Mouse (Mus musculus) thymus, adult 2 months (tissue): ENCODE measurements around the gene Evi2a. TPM values are rescaled to one million over a fixed set of nuclear protein-coding genes. Genes with fewer than 3 reads are reported as not detected.
A peak's percentile ranks its signal among the peaks of the same experiment; 100 is the strongest.

ENCODE experiments used
- DNase-seq: peaks from one replicate; pipeline ENCODE4 v3.0.0; 2021
- H3K27ac ChIP-seq: fragments of 200-500 bp; 2 replicates; pipeline ENCODE4 v1.5.1; 2012; ENCODE audit warnings: low read length, control low read depth; ENCODE audit not compliant: control insufficient read depth, insufficient read depth
- H3K27me3 ChIP-seq: fragments of 200-500 bp; 2 replicates; pipeline ENCODE4 v1.6.1; 2012; ENCODE audit warnings: mild to moderate bottlenecking, low read length, moderate library complexity, mixed read lengths; ENCODE audit not compliant: control insufficient read depth, insufficient read depth
- H3K36me3 ChIP-seq: fragments of 200-500 bp; 2 replicates; pipeline ENCODE4 v1.6.1; 2012; ENCODE audit warnings: mild to moderate bottlenecking, low read length, moderate library complexity; ENCODE audit not compliant: control insufficient read depth, insufficient read depth
- H3K4me1 ChIP-seq: fragments of 200-500 bp; replicated peaks from 2 replicates; pipeline ENCODE4 v1.6.1; 2012; ENCODE audit warnings: low read length; ENCODE audit not compliant: control insufficient read depth, insufficient read depth
- H3K4me3 ChIP-seq: fragments of 200-500 bp; 2 replicates; pipeline ENCODE4 v1.5.1; 2012; ENCODE audit warnings: mild to moderate bottlenecking, low read length, control low read depth, moderate library complexity; ENCODE audit not compliant: control insufficient read depth, insufficient read depth
- CTCF ChIP-seq: fragments of 200-500 bp; IDR thresholded peaks from 2 replicates; pipeline ENCODE4 v1.5.1; 2012; ENCODE audit warnings: mild to moderate bottlenecking, control low read depth, low read length, moderate library complexity, borderline replicate concordance; ENCODE audit not compliant: control insufficient read depth, poor library complexity, insufficient read depth; ENCODE audit errors: extremely low read depth
- POLR2A ChIP-seq: fragments of 200-500 bp; IDR thresholded peaks from 2 replicates; pipeline ENCODE4 v1.6.1; 2012; ENCODE audit warnings: mild to moderate bottlenecking, low read length, control low read depth, moderate library complexity; ENCODE audit not compliant: control insufficient read depth, poor library complexity, insufficient read depth; ENCODE audit errors: extremely low read depth
- WGBS: fragments of 180-500 bp; shearing (Covaris S2); methylation state at CpG from one replicate; pipeline ENCODE4 v1.1.7; 2018; 5-methylcytosine and 5-hydroxymethylcytosine counted together
- polyA plus RNA-seq: library from polyadenylated mRNA; depleted of rRNA; stranded (reverse); fragments of >200 nt; gene quantifications from 2 replicates; pipeline ENCODE4 v1.2.3, GENCODE M21; 2012; rRNA removed

Evi2a gene
- polyA plus RNA-seq = 12.8 and 16.9 TPM in 2 replicates

GRCm38 (mm10) chr11:79530333-79530761, at the start of gene Evi2a, which contains the start of gene Evi2:
Evi2a (minus strand) TSS chr11:79530609.
Evi2 (minus strand) TSS chr11:79530589.
- WGBS = 6% methylated on average over 7 of the region's 7 CpGs
- peak within 1 kb of the TSS; percentile 75 for H3K27ac ChIP-seq
- TF ChIP-seq POLR2A = no peak
- TF ChIP-seq CTCF = no peak
- peak; percentile 33 for DNase-seq
- H3K36me3 ChIP-seq = no peaks in the 10 kb centered on the region
- H3K27me3 ChIP-seq = no peaks in the 10 kb centered on the region
- H3K4me1 ChIP-seq = peaks cover 23% of the 10 kb centered on the region
- no peak within 1 kb of the TSS for H3K4me3 ChIP-seq

- no peak for TF ChIP-seq CTCF
- TF ChIP-seq POLR2A = no peak
- no peaks in the 10 kb centered on the region for H3K36me3 ChIP-seq
- peak; percentile 86 for DNase-seq
- H3K4me3 ChIP-seq = no peak overlapping the region
- H3K4me1 ChIP-seq = no peaks in the 10 kb centered on the region
- no peak overlapping the region for H3K27ac ChIP-seq
- WGBS = 12% methylated on average over 5 of the region's 5 CpGs
- no peaks in the 10 kb centered on the region for H3K27me3 ChIP-seq
Measured at GRCm38 (mm10) chr11:79577741-79578140, 47.3 kb upstream of the Evi2a start.

DNA sequence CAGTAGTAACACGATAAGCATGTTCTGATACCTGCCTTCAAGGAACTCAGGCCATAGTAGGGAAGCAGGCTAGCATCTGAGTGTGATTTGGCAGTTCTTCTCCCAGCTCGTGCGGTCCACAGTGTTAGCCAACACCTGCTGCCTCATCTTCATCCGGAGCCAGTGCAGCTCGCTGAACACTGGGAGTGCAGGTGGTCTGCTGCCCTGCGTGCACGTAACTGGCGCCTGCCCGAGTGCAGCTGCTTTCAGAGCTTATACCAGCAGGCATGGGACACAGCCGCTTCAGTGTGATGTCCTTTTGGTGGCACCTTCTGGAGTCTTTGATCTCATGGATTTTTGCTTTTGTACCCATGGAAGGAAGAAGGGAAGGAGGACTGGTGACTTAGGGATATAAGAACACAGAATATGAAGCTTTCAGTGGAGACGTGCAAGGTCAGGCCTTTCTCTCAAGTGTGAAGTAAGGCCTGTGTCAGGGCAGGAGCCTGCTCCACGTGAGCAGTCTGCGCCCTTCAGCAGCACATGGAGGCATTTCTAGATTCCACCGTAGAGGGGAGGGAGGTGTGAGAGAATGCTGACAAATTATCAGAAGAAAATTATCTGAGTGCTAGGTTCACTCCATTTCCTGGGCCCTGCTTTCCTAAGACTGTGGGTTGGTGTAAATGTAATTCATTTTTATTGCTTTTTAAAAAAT, 45.1 kb upstream of the Evi2a start:
- WGBS = 88% methylated on average over 14 of the region's 14 CpGs
- no peak for TF ChIP-seq CTCF
- no peak for TF ChIP-seq POLR2A
- no peak for DNase-seq
- H3K36me3 ChIP-seq = no peaks in the 10 kb centered on the region
- no peaks in the 10 kb centered on the region for H3K27me3 ChIP-seq
- no peak overlapping the region for H3K27ac ChIP-seq
- no peak overlapping the region for H3K4me3 ChIP-seq
- H3K4me1 ChIP-seq = no peaks in the 10 kb centered on the region

DNA sequence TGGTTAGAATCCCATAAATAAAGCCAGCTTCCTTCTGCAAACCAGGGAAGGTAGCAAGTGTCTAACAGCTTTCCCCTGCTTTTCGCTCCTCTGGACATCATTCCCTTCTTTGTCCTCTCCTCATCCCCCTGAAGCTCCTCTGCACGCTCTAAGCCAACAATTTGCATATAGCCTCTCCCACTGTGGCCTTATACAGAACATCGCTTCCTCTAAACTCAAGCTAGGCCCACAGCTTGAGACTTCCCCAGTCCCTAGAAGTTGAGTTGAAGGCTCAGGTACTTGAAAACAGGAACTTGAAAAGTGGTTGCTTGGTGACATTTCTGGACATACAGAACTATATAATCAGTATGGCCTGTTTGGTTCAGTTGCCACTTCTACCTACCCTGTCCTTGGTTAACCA, 43.4 kb upstream of the Evi2a start:
- H3K4me3 ChIP-seq = no peak overlapping the region
- TF ChIP-seq CTCF (no peak), POLR2A (no peak)
- WGBS = 80% methylated on average over 3 of the region's 3 CpGs
- H3K4me1 ChIP-seq = no peaks in the 10 kb centered on the region
- no peak overlapping the region for H3K27ac ChIP-seq
- DNase-seq = no peak
- H3K27me3 ChIP-seq = no peaks in the 10 kb centered on the region
- H3K36me3 ChIP-seq = no peaks in the 10 kb centered on the region

GRCm38 (mm10) chr11:79570319-79570718, 39.9 kb upstream of the Evi2a start:
- Histone ChIP-seq H3K27me3 (no peaks in the 10 kb centered on the region), H3K36me3 (peaks cover 10% of the 10 kb centered on the region; the same call in 1 of the 2 replicates), H3K4me1 (no peaks in the 10 kb centered on the region), H3K4me3 (no peak overlapping the region), H3K27ac (no peak overlapping the region)
- no peak for DNase-seq
- 90% methylated on average over 2 of the region's 2 CpGs for WGBS
- TF ChIP-seq CTCF (no peak), POLR2A (no peak)

- no peak for DNase-seq
- H3K36me3 ChIP-seq = peaks cover 11% of the 10 kb centered on the region; the same call in 1 of the 2 replicates
- H3K27ac ChIP-seq = no peak overlapping the region
- TF ChIP-seq POLR2A (no peak), CTCF (no peak)
- WGBS = 97% methylated on average over 11 of the region's 11 CpGs
- H3K27me3 ChIP-seq = no peaks in the 10 kb centered on the region
- H3K4me1 ChIP-seq = no peaks in the 10 kb centered on the region
- H3K4me3 ChIP-seq = no peak overlapping the region
Measured at GRCm38 (mm10) chr11:79568197-79568911, 37.9 kb upstream of the Evi2a start.
